Mouse (Mus musculus): Measurements from ENCODE around the gene Slc25a38.

The Slc25a38 gene

DNA sequence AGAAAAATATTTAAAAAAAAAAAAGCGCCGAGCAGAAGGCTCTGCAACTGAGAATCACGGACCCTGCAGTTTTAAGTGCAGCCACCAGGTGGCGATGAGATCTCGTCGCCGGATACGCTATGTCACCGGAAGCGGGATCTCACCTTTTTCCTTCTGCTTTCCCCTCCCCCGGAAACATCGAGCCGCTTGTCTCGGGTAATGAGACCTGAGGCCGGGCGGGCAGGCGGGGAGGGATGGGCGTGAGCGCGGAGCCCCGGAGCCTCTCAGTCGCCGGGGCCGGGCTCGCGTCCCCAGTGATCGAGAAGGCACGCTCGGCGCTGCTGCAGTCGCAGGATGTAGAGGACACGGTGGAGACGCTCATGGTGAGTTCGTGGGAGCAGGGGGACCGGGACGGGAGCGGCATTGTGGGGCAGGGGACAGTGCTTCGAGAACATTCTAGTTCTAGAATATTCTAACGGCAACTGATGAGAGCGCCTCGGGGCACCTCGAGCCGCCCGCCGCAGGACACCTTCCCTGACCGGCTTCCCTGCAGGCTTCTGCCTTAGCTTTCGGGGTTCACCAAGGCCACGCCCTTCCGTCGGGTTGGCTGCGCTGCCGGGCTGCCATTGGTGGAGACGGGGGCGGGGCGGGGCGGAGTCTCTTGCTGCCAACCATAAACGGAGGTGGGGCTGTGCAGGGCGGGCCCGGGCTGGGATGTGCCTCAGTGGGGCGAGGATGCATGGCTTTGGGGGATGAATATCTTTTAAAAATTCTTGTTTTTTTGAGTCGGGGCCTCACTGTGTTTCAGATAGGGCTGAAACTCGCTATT is at the start of gene Slc25a38:
Slc25a38 (plus strand) TSS at position 164 of the 808 bp plus-strand sequence.
- DNase-seq (ENCODE audit: low spot score): peak; percentile 92

DNA sequence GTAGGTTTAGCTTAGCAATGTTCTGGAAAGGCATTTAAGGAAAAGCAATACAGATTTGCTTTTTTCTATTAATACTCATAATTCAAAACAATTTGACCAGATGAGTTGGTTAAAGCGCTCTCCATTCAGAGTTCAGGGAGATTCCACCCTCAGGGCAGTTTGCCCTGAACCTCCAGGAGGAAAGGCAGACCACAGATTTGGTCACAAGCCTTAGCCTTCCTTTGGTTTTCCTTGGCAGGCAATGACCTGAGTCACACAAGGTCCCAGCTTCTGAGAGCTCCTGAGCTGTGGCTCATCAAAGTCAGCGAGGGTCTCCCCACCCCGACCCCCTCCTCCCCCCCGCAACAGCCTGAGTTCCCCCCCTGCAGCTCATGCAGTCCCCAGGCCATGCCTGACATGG is 45.9 kb upstream of the Slc25a38 start:
- no peak for DNase-seq (ENCODE audit: low spot score)

DNA sequence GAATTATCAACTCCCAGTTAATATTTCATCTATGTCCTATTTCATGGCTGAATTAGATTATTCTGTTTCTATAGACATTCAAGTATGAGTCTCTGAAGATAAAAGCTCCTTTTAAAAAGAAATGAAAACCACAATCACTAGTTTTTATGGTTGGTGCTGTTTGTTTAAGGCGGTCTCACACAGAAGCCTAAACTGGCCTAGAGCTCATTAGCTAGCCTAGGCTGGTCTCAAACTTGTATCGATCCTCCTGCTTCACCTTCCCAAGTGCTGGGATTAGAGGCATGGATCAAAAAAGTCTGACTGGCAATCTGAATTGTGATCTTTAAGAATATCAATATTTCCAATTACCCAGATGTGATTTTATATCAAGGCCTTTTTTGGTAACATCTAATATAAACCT is 42.6 kb upstream of the Slc25a38 start:
- DNase-seq (ENCODE audit: low spot score): no peak

DNA sequence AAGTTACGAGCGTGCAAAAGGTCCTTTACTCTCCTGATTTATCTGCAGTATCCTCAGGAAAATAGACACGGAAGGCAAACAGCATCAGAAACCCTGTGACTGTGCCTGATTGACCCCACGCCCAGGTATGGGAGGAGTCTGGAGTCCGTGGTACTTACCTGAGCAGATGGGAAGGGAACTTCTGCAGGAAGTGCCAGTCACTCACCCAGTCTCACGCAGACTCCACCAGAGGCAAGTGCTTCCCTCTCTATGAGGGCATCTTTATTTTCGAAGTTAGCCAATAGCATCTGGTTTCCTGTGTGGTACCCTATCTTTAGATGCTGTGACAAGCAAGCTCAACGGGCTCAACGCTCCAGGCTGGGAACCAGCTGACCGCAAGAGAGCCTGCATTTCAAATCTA is 42.1 kb upstream of the Slc25a38 start:
- no peak for DNase-seq (ENCODE audit: low spot score)

DNA sequence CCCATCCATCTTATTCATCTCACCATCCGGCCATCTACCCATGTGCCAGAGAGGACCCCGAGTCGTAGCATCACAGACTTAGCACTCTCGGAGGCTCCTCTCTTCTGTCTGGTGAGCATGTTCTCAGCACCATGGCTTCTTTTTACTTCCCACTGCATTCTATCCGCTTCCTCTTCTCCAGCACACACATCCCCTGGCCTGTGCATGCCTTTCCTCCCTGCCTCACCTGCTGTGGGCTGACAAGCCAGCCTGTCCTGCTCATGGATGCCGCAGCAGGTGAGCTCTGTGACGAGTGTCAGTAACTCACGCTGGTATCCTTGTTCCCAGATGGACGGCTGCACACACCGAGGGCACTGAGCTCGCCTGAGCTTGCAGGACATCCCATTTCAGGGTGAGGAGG is 40.4 kb upstream of the Slc25a38 start, which contains the start of gene Cx3cr1:
Cx3cr1 (minus strand) TSS at position 101 of the 400 bp plus-strand sequence.
- DNase-seq (ENCODE audit: low spot score): no peak

DNA sequence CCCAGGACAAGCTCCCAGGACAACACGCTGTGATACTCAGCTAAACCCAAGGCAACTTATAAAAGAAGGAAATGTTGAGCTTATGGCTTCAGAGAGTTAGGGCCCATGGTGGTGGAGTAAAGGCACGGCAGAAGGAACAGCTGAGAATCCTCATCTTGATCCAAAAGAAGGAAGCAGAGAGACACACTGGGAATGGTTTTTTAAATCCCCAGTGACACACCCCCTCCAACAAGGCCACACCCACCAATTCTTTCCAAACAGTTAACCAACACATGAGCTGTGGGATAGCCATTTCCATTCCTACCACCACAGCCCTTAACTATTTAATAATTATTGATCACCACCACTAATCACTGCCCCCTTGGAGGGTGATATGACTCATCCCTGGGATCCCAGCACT is 38.9 kb upstream of the Slc25a38 start:
- no peak for DNase-seq (ENCODE audit: low spot score)

DNA sequence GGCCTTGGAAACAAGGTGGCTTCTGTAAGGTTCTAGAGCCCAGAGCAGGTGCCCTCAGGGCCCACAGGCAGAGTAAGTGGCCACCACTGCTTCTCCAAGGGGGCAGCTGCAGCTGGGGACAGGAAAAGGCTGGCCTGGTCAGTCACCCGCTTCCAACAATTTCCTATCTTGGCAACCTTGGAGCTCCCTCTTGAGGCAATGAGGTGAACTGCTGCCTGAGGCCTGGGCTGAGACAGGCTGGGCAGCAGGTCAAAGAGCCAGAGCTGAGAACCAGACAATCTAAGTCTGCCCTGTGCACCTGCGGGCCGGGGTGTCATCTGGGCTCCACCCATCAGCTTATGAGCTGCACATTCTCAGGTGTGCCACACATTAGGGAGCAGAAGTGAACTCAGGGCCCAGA is 37.0 kb upstream of the Slc25a38 start:
- peak; percentile 79 for DNase-seq (ENCODE audit: low spot score)

DNA sequence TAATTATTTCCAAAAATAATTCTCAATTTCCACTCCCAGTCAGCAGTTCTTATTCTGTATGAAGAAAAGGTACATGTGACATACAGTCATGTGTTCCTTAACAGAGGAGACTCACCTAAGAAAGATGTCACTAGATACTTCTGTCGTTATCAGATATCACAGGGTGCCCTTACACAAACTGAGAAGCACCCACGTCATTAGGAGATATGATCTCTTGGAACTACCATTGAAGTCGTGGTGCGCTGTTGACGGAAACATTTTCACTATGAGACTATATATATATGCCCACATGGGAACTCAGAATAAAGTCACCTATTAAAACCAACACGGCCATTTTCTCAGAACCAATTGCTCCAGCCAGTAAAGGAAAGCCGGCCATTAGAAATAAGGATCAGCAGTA is 35.7 kb upstream of the Slc25a38 start:
- DNase-seq (ENCODE audit: low spot score): no peak

DNA sequence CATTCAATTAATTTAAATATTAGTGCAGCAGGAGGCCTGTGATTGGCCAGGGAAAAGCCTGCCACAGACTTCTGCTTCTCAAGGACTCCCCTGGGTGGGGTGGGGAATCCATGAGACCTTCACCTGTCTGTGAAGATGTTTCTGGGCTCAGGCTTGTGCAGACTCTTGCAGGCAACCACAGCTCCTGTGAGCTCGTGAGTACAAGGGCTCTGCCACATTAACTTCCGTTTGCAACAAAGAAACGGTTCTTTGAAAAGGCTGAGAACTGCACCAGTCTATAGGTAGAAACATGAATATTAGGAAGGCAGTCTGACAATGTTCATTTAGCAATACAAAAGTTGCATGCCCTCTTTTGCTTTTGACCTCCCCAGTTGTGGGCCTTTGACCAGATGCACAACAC is 31.9 kb upstream of the Slc25a38 start:
- DNase-seq (ENCODE audit: low spot score): no peak

DNA sequence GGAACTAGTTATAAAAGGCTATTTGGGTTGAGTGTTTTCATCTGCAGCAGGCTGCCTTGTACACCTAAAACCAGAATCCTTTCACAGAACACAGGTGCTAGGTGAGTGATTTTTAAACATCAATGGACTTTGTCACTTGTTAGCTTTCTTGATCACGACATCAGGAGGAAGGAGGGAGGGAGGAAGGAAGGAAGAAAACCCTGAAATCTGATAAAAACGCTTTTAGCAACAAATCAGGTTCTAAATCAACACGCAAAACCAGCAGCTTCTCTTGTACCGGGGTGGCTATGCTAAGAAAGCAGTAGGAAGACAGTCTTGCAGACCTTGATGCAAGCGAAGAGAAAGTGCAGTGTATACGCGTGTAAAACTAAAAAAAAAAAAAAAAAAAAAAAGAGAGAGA is 30.3 kb upstream of the Slc25a38 start:
- no peak for DNase-seq (ENCODE audit: low spot score)

DNA sequence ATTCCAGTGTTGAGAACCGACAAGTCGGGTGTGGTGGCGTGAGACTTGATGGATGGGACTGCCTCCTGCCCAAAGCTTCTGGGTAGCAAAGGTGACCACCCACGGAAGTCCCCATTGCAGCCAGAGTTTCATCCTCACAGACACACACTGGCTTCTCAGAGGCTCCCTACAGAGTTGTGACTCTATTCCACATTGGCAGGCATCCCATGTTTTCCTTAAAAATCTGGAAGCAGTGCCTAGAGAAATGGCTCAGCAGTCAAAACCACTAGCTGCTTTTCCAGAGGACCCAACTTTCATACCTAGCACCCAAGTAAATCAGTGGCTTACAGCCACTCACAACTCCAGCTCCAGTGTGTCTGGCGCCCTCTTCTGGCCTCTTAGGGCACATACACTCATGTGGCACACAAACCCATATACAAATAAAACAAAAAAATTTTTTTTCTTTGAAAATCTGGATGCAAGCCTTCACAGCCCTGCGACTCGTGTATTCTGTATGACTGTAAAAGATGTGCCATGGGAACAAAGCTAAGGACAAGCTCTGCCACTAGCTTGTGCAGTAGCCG is 29.5 kb upstream of the Slc25a38 start:
- no peak for DNase-seq (ENCODE audit: low spot score)

DNA sequence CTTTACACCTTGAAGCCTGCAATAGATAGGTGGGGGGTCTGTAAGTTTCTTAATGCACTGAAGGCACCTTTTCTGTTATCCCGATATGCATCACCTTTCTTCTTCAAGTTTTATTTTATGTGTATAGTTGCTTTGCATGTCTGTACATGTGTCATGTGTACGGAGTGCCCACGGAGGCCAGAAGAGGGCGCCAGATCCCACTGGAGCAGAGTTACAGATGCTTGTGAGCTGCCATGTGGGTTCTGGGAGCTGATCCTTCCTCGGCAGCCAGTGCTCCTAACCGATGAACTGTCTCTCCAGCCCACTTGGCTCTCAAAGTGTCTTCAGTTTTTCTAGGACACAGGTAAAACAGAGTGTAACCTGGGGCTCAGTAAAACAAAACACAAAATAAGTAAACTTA is 28.9 kb upstream of the Slc25a38 start:
- no peak for DNase-seq (ENCODE audit: low spot score)

DNA sequence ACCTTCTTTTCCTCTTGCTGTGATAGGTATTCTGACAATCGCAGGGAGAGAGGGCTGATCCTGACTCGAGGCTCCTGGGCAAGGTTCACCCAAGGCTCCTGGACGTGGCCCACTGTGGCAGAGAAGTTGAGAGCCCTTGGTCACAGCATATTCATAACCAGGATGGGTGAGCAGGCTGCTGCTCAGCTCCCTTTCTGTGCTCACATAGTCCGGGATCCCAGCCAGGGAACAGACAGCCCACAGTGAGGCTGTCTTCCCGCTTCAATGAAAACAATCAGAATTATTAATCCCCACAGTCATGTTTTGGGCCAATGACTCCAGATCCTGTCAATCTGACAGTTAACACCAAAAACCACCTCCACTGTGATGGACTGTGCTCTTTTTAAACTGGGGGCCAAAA is 28.2 kb upstream of the Slc25a38 start:
- DNase-seq (ENCODE audit: low spot score): no peak

DNA sequence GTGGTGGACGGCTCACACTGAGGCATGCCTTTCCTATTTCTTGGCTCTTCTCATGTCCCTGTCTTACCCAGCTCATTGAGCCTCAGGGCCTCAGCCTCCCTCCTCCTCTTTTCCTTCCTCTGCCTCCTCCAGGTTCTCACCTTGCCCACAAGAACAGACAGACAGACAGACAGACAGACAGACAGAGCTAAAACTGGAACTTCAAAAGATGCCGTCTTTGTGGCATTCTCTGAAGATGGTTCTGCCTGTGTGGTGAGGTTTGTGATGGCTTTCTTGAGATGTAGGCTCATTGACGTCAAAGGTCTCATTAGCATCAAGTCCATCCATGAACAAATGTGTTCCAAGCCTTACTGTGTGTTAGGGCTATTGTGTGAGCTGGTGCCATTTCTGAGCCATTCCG is 27.5 kb upstream of the Slc25a38 start:
- no peak for DNase-seq (ENCODE audit: low spot score)

DNA sequence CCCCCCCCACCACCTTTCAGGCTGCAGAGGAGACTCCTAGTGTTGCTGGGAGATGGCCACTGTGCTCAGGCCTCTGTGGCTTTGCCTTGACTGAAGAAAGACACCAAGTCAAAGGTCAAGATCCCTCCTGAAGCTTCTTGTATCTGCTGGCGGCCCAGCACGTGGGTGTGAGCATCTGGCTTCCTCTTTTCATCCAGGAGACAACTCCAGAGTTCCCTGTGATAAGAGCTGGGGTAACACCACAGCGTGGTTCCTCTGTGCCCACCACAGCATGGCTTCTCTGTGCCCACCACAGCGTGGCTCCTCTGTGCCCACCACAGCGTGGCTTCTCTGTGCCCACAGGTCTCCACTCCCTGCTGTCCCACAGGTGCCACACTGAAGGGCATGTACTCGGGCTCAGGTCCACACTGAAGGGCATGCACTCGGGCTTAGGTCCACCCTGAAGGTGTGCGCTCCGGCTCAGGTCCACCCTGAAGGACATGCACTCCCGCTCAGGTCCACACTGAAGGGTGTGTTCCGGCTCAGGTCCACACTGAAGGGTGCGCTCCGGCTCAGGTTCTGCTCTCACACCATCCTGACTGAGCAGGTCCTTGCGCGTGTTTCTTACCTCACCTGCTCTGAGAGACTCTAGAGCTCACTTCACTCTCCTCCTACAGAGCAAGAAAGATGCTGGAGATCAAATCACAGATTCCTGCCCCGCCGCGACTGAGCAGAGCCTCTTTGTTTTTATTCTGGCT is 26.8 kb upstream of the Slc25a38 start:
- DNase-seq (ENCODE audit: low spot score): no peak

DNA sequence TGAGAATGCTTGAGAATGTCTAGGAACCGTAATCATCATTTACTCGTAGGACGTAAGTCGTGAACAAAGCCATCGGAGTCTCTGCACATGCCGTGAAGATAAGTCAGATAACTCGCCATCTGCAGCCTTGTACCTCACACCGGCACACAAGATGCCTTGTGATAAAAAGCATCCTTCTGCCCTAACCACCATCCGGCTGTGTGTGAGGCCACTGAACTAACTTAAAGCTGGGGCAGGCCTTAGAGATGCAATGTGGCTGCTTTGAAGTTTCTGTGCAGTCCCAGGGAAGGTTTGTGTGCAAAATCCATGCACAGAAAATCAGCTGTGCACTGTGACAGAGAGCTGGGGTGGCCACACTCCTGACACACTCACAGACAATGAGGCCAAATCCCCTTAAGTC is 25.8 kb upstream of the Slc25a38 start:
- no peak for DNase-seq (ENCODE audit: low spot score)

DNA sequence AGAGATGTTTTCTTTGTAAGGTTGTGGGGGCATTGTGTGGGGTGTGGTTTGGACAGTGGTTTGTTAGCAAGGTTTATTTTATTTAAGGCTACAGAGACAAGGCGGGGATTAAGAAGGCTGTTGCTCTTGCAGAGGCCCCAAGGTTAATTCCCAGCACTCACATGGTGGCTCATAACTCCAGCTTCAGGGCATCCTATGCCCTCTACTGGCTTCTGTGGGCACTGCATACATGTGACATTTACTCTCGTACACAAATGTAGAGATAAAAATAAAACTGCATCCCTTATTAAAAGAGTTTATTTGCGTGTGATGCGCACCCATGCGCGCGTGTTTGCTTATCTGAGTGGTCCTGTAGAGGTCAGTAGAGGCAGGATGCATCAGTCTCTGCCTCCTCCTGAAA is 21.0 kb upstream of the Slc25a38 start:
- no peak for DNase-seq (ENCODE audit: low spot score)

DNA sequence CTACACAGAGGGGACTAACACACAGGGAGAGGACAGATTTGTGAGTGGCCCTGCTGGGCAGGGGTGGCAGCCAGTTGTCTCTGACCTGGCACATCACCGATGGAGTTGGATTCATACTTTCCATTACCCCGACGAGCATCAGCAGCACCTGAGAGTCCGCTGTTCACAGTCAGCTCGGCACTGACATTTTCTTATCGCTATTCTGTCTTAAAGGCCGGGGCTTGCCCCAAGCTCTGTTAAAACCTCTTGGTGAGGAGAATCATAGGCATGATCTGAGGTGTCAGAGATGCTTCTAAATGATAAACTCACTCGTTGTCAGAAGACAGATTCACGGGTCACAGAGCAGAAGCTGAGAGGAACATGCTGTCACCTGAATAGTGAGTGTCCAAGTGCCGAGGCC is 19.1 kb upstream of the Slc25a38 start:
- no peak for DNase-seq (ENCODE audit: low spot score)

DNA sequence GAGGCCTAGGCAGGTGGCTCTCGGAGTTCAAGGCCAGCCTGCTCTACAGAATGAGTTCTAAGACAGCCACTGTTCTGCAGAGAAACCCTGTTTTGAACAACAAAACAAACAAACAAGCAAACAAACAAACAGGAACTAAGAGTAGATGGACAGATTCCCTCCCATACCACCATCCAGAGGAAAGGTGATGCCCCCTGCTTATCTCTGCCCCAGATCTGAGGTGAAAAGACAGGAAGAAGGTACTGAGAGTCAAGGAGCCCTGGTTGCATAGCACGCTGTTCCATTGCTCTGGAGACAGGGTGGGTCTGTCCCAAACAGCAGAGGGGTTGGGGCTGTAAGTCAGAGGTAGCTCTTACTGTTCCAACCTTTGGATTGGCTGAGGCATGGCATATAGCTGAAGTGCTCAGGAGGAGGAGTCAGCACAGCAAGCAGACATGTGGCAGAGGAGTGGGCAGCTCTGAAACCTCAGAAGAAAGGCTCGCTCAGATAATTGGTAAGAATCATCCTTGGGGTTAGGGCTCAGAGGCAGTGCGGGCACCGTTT is 18.4 kb upstream of the Slc25a38 start, which contains the start of gene Ccr8:
Ccr8 (plus strand) TSS at position 419 of the 543 bp plus-strand sequence.
- DNase-seq (ENCODE audit: low spot score): no peak

DNA sequence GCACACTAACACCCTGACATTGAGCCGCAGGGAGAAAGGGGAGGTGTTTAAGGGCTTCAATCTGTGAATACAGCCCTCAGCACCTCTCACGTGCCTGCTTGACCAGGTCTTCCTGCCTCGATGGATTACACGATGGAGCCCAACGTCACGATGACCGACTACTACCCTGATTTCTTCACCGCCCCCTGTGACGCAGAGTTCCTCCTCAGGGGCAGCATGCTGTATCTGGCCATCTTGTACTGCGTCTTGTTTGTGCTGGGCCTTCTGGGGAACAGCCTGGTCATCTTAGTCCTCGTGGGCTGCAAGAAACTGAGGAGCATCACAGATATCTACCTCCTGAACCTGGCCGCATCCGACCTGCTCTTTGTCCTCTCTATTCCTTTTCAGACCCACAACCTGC is 16.5 kb upstream of the Slc25a38 start:
- no peak for DNase-seq (ENCODE audit: low spot score)

DNA sequence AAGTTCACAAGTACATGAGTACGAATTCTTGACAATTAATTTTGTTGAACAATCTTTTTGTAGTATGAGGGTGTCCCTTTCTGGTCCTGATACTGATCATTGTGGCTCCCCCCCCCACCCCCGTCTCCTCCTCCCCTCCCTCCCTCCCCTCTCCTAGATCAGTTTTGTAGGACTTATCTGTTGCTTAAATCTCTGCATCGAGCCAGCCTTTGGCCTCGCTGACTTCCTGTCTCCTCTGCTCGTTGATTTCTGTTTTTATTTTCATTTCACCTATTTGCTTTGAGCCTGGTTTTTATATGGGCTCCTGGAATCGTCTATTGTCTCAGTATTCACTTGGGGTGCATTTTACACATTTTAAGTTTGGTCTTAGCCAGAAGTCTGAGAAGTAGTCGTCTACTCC is 14.3 kb upstream of the Slc25a38 start:
- DNase-seq (ENCODE audit: low spot score): no peak

DNA sequence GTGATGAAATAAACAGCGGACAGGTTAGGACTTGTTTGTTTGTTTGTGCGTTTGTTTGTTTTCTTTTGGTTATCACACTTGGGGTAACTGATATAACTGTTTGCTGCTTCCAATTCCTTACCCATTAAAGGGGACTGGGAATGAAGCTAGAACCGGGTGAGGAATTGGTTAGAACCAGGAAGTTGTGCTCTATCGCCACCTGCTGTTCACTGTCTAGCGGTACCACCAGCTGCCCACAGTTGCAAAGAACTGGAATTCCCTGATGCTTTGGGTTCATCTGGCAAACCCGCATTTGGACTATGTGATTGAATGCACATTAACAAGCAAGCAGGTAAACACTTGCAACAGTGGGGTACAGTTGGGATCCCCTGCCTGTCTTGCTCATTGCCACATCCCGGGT is 11.5 kb upstream of the Slc25a38 start:
- DNase-seq (ENCODE audit: low spot score): peak; percentile 68

DNA sequence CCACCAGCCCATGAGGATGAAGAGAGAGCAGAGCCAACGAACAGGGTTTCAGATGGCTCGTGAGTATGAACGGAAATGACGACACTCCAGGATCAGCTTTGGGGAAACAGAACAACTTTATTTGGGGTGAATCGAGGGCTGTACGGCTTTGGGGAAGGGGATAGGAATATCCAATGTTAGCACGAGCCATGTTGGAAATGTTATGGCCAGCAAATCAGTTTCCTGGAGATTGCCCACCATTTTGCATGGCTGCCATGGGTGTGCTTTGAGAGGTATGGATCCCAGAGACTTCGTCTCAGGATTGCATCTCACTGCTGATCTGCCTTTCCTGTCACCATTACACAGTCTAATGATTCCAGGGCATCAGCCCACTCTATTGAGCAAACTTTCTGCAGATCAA is 10.9 kb upstream of the Slc25a38 start:
- no peak for DNase-seq (ENCODE audit: low spot score)
